Mouse (Mus musculus) E14TG2a.4 (cell line): Measurements from ENCODE around the gene Phactr1.

Experiments used
- CTCF ChIP-seq: conservative IDR thresholded peaks from 2 replicates; pipeline ENCODE4 v1.5.1; 2014; ENCODE audit warnings: low read length
- NANOG ChIP-seq: IDR thresholded peaks from 2 replicates; pipeline ENCODE4 v1.6.1; 2014; ENCODE audit warnings: borderline replicate concordance, low read length, mixed read lengths
- POU5F1 ChIP-seq: IDR thresholded peaks from 2 replicates; pipeline ENCODE4 v1.6.1; 2014; ENCODE audit warnings: low read length, borderline replicate concordance

DNA sequence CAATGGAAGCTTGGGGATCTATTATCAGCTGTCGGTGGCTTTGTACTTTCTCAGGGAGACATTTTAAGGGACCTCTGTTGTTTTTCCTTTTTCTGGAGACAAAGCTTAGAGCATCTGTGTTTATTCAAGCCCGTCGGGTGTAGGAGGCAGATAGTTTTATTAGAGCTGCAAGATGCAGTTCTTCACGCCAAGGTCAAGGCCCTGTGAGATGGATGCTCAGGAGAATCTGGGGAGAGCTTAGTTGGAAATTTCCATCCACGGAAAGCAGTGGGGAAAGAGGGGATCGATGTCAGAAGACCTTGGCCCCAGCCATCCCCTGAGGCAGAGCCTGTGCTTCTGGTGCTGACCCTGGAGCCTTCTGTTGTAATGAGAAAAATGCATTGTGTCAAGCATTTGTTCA is 340.6 kb downstream of the Phactr1 start:
- TF ChIP-seq CTCF (no peak), POU5F1 (no peak), NANOG (no peak)
